Mouse (Mus musculus) E14TG2a.4 (cell line): ENCODE measurements around the gene Cntrob.

Source experiments
- H3K27me3 ChIP-seq: 2 replicates; pipeline ENCODE4 v1.6.1; 2014; ENCODE audit warnings: low read length, control low read depth; ENCODE audit not compliant: insufficient read depth
- H3K36me3 ChIP-seq: 2 replicates; pipeline ENCODE4 v1.6.1; 2014; ENCODE audit warnings: low read length, control low read depth; ENCODE audit not compliant: insufficient read depth
- H3K4me1 ChIP-seq: replicated peaks from 2 replicates; pipeline ENCODE4 v1.6.1; 2014; ENCODE audit warnings: low read depth, low read length, control low read depth
- H3K4me3 ChIP-seq: replicated peaks from 2 replicates; pipeline ENCODE4 v1.5.1; 2014; ENCODE audit warnings: mild to moderate bottlenecking, low read length
- H3K9me3 ChIP-seq: 2 replicates; pipeline ENCODE4 v1.6.1; 2014; ENCODE audit warnings: low read length, control low read depth
- CTCF ChIP-seq: conservative IDR thresholded peaks from 2 replicates; pipeline ENCODE4 v1.5.1; 2014; ENCODE audit warnings: low read length
- NANOG ChIP-seq: IDR thresholded peaks from 2 replicates; pipeline ENCODE4 v1.6.1; 2014; ENCODE audit warnings: borderline replicate concordance, low read length, mixed read lengths
- POU5F1 ChIP-seq: IDR thresholded peaks from 2 replicates; pipeline ENCODE4 v1.6.1; 2014; ENCODE audit warnings: low read length, borderline replicate concordance

Cntrob gene

DNA sequence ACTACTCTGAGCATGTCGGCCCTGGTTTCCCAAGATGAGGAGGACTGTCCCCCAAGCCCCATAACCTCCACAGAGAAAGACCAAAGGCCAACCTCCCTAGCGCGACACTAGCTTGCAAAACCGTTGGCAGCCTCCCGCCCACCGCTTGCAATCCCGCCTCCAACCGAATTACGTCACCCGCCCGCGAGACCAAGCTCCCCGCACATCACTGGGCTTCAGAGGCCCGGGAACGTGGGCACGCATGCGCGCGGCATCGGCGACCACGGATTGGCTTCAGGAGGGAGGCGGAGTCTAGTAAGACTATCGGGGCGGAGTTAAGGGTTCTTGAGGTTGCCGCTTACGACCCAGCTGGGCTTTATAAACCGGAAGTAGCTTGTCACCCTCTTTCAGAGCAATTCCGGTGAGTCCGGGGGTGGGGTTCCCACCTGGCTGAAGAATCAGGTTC, at the start of gene Cntrob, which contains the start of gene Trappc1:
Gene Cntrob (minus strand): TSS at position 109 of the 445 bp plus-strand sequence.
Gene Trappc1 (plus strand): TSS at position 314 of the 445 bp plus-strand sequence.
- peak within 1 kb of the TSS; percentile 89 for H3K4me3 ChIP-seq
- H3K4me1 ChIP-seq = peaks cover 50% of the 10 kb centered on the region
- no peaks in the 10 kb centered on the region for H3K9me3 ChIP-seq
- H3K27me3 ChIP-seq = peaks cover 25% of the 10 kb centered on the region
- peaks cover 34% of the 10 kb centered on the region for H3K36me3 ChIP-seq
- TF ChIP-seq NANOG = no peak

DNA sequence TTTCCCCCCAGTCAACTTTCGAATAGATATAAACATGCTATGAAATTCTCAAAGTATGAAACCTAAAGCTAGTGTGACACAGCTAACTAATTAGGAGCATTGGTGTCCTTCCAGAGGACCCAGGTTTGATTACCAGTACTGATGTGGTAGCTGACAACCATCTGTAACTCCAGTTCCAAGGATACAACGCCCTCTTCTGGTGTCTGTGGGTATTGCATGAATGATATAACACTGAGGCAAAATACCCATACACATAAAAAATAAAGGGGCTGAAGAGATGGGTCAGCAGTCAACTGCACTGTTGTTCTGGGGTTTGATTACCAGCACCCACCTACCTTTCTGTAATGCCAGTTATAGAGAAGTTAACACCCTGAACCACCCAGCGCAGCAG, 49.2 kb upstream of the Cntrob start:
- Histone ChIP-seq H3K4me3 (no peak overlapping the region), H3K36me3 (no peaks in the 10 kb centered on the region), H3K27me3 (peaks cover 38% of the 10 kb centered on the region), H3K4me1 (peaks cover 37% of the 10 kb centered on the region), H3K9me3 (no peaks in the 10 kb centered on the region)
- TF ChIP-seq NANOG = no peak
- TF ChIP-seq CTCF = peak; percentile 71

DNA sequence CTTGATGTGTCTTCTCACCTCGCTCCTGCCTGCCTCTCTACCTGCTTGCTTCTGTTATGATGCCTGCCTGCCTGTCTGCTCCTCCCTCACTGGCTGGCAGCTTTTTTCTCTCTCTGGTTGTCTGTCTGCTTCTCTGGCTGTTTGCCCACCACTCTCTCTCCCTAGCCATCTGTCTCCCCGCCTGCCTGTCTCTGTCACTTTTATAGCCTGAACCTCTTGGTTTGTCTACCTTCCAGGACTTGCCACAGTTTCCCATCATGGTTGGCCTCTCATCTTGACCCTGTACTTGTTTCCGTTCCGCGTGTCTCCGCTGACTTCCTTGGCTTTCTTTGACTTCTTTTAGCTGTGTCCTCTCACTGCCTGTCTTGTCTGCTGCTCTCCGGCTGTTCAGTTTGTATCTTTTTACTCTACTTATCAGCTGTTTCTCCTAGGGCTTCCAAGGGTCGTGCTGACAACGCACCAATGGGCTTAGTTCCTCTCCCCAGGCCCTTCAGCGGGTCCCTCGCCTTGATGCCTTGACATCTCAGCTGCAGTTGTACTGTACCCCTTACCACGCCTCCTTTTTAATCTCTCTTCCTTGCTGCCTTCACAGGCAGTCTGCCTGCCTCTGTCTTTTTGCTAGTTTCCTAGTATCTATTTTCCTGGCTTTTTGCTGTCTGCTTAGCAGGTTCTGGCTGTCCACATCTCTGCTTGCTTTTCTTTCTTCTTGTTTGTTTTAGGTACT, 48.6 kb upstream of the Cntrob start:
- TF ChIP-seq CTCF (no peak), POU5F1 (no peak), NANOG (no peak)
- Histone ChIP-seq H3K4me1 (peaks cover 42% of the 10 kb centered on the region), H3K36me3 (no peaks in the 10 kb centered on the region), H3K27me3 (peaks cover 43% of the 10 kb centered on the region), H3K4me3 (0 out of 2 replicates have a peak overlapping the region, but pooled peaks have one; percentile 3), H3K9me3 (no peaks in the 10 kb centered on the region)

DNA sequence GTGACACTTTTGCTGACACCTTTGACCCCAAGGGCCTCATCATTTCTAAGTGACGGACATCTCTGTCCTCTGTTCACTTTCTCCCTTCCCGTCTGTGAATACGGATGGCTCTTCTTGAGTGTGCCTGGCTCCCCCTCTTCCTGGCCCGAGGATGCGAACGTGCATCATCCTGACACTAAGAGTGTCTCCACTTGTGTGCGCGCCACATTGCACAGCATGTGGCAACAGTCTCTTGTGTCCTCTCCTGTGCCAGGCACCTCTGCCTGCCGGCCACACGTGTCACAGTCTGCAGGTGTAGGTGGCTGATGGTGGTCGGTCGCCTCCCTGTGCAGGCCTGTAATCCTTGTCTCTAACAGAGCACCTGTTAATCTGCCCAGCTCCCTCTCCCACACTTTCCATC, 48.0 kb upstream of the Cntrob start:
- Histone ChIP-seq H3K4me3 (no peak overlapping the region), H3K9me3 (no peaks in the 10 kb centered on the region), H3K4me1 (peaks cover 48% of the 10 kb centered on the region), H3K36me3 (no peaks in the 10 kb centered on the region), H3K27me3 (peaks cover 49% of the 10 kb centered on the region)
- no peak for TF ChIP-seq CTCF
- TF ChIP-seq NANOG = no peak
- TF ChIP-seq POU5F1 = no peak

DNA sequence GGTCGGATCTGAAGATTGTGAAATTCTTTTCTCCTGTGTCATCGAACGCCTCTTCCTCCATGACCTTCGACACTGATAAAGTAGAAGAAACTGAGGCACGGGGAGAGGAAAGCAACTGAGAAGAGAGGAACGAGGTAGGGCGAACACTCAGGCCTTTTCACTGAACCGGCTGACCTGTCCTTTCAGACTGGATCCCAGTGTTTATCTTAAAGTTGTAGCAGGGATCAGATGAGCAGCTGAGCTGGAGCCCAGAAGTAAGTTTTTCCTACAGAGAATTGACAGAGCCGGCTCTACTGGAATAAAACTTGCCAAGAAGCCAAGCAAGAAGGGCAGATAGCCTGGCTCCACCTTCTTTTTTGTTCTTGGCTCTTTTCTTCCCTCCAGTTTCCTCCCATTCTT, 47.2 kb upstream of the Cntrob start:
- no peak for TF ChIP-seq POU5F1
- TF ChIP-seq NANOG = no peak
- TF ChIP-seq CTCF = no peak
- peaks cover 56% of the 10 kb centered on the region for H3K4me1 ChIP-seq
- no peak overlapping the region; the same call in 1 of the 2 replicates for H3K4me3 ChIP-seq
- no peaks in the 10 kb centered on the region for H3K9me3 ChIP-seq
- peaks cover 55% of the 10 kb centered on the region for H3K27me3 ChIP-seq
- no peaks in the 10 kb centered on the region for H3K36me3 ChIP-seq

DNA sequence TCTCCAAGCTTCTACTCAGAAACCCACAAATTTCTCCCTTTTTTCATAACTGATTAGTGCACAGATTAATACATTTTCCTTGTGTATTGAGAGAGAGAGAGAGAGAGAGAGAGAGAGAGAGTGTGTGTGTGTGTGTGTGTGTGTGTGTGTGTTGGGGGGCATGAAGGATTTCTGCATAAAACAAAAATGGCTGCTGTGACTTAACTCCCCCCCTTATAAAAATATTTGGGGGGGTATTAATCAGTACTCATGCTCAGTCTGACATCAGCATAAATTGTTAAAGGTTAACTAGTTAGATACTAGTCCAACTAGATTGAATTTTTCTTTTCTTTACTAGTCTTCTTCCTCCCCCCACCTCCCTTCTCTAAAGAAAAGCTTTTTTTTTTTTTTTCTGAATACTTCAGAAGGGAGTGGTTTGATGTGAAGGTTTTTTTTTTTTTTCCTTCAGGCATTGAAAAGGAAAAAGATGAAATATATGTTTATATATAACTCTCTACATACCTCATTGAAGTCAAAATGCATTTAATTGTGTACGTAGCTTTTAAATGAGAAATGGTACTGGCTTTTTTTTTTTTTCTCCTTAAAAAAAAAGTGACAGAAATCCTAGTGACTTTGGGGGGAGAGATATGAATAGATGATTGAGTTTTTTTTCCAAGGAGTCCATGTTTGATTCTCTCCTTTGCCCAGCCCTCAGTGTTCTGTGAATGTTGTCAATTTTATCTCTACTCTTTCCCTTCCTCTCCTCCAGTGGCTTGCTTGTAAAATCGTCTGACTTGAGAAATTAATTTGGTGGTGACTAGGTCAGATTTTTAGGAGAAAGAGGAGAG, 46.6 kb upstream of the Cntrob start:
- peaks cover 62% of the 10 kb centered on the region for H3K4me1 ChIP-seq
- H3K36me3 ChIP-seq = no peaks in the 10 kb centered on the region
- TF ChIP-seq POU5F1 (no peak), CTCF (no peak), NANOG (no peak)
- H3K9me3 ChIP-seq = no peaks in the 10 kb centered on the region
- peaks cover 61% of the 10 kb centered on the region for H3K27me3 ChIP-seq
- no peak overlapping the region for H3K4me3 ChIP-seq

DNA sequence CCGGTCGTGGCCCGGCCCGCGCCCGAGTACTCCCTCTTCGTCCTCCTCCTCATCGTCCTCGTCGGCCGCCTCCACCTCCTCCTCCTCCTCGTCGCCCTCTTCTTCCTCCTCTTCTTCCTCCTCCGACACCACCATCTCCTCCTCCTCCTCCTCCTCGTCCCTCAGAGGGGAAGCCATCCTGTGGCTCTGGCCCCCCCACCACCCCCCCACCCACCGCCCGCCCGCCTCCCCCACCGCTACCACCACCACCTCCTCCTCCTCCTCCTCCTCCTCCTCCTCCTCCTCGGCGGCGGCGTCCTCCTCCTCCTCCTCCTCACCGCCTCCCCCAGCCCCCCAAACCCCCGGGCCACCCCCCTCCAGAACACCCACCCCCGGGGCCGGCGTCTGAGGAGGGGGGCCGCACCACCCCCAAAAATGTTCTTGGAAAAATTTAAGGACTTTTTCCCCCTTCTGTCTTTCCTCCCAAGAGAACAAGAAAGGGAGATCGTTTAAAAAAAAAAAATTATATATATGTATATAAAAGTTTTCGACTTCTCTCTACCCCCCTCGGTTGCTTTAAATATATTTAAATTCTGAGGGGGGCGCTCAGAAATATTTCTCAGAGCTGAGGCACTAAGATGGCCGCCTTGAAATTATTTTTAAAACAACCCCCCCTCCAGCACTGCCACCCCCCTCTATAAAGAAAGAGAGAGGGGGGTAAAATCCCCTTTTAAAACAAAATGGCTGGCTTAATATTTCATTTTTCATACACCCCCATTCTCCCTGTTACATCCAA, 45.8 kb upstream of the Cntrob start, which contains the start of gene Chd3:
Gene Chd3 (minus strand): TSS at position 192 of the 775 bp plus-strand sequence.
- Histone ChIP-seq H3K9me3 (no peaks in the 10 kb centered on the region), H3K4me1 (peaks cover 70% of the 10 kb centered on the region), H3K4me3 (peak within 1 kb of the TSS; percentile 81), H3K27me3 (peaks cover 68% of the 10 kb centered on the region), H3K36me3 (no peaks in the 10 kb centered on the region)
- TF ChIP-seq POU5F1 (no peak), NANOG (no peak), CTCF (no peak)
